Mouse (Mus musculus): ENCODE results near the gene Trim29.

Trim29 gene

GRCm38 (mm10) chr9:43310538-43310937 is at the start of gene Trim29:
TSS of gene Trim29 (plus strand) at chr9:43310848.
- DNase-seq (ENCODE audit: low spot score) = peak; percentile 59

GRCm38 (mm10) chr9:43261124-43261907 is 49.3 kb upstream of the Trim29 start:
- no peak for DNase-seq (ENCODE audit: low spot score)

DNA sequence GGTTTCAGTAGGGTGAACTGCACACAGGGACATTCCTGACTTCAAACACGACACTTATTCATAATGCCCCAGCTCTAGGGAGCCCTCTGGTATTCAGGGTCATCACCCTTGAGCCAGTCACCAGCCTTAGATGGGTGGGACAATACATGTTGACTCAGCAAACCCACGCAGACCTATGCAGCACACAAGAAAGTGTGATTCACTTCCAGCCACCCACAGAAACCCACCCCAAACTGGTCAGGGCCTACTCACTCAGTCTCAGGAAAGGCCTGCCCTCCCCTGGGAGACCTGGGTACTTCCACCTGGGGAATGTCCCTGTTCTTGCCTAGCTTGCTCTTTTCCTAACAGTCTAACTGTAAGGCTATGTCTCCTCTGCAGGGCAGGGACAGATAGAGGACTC is 48.7 kb upstream of the Trim29 start:
- peak; percentile 19 for DNase-seq (ENCODE audit: low spot score)

- DNase-seq (ENCODE audit: low spot score) = no peak
Measured at GRCm38 (mm10) chr9:43262390-43262789, 48.3 kb upstream of the Trim29 start.

GRCm38 (mm10) chr9:43262811-43263550 is 47.7 kb upstream of the Trim29 start:
- no peak for DNase-seq (ENCODE audit: low spot score)

- DNase-seq (ENCODE audit: low spot score) = peak; percentile 30
Measured at GRCm38 (mm10) chr9:43263946-43264451, 46.6 kb upstream of the Trim29 start.

DNA sequence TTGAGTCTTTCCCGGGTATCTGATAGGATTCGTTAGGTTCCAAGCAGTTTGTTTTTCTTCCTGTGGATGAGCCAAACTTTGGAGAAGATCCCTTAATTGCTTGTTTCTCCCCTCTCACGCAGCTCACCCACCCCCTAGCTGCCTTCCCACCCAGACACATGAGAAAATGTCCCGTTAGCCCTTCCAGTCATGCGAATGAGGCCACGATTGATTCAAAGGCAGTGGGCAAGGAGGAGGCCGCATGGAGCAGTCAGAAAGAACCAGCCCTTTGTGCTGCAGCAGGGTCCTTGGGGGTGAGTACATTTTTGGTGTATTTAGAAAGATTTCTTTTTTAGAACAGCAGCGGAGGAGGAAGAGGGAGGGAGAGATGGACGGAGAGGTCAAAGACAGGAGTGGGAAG is 45.5 kb upstream of the Trim29 start:
- no peak for DNase-seq (ENCODE audit: low spot score)

DNA sequence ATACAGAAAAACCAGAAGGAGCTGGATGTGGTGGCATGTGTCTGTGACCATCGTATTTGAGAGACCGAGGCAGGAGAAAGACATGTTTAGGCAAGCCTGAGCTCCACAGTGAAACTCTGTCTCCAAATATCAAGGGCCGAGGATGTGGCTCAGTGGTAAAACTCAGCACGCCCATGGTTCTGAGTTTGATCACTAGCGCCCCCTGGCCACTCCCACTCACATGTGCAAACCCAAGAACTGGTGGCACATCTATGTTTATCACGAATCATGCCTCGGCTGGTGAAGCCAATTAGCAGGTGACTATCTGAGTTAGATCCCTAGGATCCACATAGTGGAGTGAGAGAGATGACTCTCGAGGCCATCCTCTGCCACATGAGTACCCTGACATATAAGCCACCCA is 43.3 kb upstream of the Trim29 start:
- DNase-seq (ENCODE audit: low spot score) = peak; percentile 26

- DNase-seq (ENCODE audit: low spot score) = no peak
Measured at GRCm38 (mm10) chr9:43269166-43269565, 41.5 kb upstream of the Trim29 start.

DNA sequence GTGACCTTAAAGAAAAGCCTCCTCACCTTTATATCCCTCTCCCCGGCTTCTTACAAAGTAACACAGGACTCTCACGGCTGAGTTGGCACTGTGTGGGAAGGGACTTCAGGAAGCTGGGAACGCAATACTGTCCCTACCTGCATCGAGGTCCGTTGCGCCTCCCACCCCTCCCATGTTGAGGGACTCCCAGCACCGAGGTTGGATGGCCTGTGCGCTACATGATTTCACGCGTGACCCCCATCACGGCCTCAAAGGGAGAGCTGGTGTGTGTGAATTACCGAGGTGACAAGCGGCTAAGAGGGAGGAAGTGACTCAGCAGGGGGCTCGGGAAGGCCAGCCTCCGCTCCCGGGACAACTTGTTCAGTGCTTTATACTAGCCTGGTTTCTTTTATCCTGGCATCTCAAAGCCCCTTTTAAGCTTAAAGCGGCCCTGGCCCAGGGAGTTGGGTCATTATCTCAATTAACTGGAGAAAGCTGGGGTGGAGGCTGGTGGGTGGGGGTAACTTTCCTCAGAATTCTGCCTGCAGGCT is 39.9 kb upstream of the Trim29 start:
- DNase-seq (ENCODE audit: low spot score) = no peak

- DNase-seq (ENCODE audit: low spot score) = no peak
Measured at GRCm38 (mm10) chr9:43271761-43272518, 38.7 kb upstream of the Trim29 start.

- no peak for DNase-seq (ENCODE audit: low spot score)
Measured at GRCm38 (mm10) chr9:43273735-43274134, 36.9 kb upstream of the Trim29 start.

- peak; percentile 86 for DNase-seq (ENCODE audit: low spot score)
Measured at GRCm38 (mm10) chr9:43284284-43284683, 26.4 kb upstream of the Trim29 start.

DNA sequence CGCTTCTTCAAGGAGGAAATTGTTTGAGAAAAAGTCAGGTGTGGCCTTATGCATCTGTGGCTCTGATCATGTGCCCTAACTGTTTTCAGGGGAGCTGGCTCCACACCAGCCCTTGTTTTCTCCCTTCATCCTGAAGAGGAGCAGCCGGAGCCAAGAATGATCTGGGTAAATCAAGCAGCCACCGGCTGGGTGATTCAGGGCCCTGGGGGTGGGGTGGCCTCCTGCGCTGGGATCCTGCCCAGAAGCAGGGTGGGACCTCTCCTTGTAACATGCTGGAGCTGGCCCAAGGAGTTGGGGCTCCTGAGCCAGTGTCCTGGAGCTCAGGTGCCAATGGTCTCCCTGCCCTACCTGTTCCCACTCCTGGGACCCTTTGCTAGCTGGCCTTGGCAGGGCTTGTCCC is 25.4 kb upstream of the Trim29 start:
- DNase-seq (ENCODE audit: low spot score) = peak; percentile 64

DNA sequence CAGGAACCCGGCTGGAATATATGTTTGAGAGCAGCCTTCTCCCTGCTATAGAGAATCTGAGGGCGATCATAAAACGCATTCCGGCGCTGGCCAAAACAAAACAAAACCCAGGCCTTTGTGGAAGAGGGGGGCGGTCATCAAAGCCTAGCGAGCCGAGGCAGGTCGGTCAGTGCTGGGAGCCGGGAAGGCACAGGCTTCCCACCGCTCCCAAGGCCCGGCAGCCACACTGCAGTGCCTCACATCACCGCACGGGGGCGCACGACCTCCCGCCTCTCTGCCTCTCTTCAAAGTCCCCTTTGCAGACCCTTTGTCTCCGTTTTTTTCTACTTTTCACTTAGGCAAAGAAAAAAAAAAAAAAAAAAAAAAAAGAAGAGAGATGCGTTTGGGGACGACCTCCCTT is 23.8 kb upstream of the Trim29 start:
- DNase-seq (ENCODE audit: low spot score) = peak; percentile 72

GRCm38 (mm10) chr9:43293058-43293457 is 17.6 kb upstream of the Trim29 start:
- no peak for DNase-seq (ENCODE audit: low spot score)

GRCm38 (mm10) chr9:43300394-43300793 is 10.3 kb upstream of the Trim29 start:
- DNase-seq (ENCODE audit: low spot score) = no peak

- no peak for DNase-seq (ENCODE audit: low spot score)
Measured at GRCm38 (mm10) chr9:43302989-43303388, 7.7 kb upstream of the Trim29 start.

DNA sequence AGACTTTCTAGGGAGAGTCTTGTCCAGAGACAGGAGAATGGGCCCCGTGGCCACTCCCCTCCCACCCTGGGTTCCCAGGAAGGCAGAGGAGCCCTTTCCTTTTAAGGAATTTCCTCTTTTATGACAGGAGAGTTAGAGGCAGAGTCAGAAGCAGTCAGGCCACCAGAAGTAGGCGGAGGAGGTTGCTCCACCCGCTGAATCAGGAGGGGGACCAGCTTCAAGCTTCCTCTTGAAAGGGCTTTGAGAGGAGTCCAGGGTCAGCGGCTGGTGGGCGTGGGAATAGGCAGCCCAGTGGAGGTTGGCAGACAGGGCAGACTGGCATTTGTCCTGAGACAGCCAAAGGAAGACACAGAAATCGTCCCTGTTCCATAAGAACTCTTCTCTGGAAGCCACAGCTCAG is 4.8 kb upstream of the Trim29 start:
- no peak for DNase-seq (ENCODE audit: low spot score)

DNA sequence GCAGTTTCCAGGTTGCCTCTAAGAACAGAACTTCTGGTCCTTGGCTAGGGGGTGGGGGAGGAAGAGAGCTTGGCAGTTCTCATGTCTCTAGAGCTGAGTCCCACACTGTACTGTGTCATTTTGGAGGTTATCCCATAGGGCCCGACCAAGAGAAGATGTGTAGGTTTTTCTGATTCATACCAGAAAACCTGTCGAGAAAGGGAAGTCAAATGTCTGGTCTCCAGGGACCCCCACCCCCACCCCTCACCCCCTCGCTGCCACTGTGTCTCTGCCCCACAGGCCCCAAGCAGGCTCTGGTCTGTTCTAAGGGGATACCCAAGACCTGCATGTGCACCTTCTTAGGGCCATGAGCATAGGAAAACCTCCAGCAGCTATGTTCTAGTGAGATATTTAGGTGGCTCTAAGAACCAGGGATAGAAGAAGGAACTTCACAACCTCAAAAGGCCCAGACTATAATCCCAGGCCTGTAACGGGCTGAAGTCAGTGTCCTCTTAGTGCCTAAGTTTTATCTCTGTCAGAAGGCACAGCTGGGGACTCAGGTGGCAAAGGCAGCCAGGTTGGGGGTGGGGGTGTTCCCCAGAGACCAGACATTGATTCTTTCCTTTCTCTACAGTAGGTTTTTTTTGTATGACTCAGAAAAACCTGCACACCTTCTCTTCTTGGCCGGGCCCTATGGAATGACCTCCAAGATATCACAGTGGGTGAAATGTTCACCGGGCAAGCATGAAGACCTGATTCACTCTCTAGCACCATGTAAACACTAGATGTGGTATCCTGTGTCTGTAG is 1.4 kb upstream of the Trim29 start:
- no peak for DNase-seq (ENCODE audit: low spot score)

DNA sequence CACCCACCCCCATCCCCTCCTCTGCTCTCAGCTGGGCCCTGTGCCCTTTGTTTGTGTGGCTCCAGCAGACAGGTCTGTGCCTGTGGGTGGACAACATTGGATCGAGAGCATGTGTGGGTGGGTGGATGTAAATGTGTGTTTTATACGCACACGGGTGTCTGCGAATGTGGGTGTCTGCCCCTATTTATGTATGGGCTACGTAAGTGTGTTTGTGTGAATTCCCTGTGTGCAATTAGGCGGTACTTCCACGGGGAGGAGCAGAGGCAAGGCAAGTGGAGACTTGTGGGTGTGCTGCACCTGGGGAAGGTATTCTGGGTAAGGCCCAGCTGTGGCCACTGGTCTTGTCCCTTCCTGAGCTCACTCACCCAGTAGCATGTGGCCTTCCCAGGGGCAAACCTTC is 1.5 kb downstream of the Trim29 start:
- peak; percentile 70 for DNase-seq (ENCODE audit: low spot score)

Measured in urinary bladder, postnatal 14 days (tissue).